Mouse (Mus musculus) kidney, postnatal 0 days (tissue): ENCODE data around the gene Cwc25. TPM values are rescaled to one million over a fixed set of nuclear protein-coding genes. Genes with fewer than 3 reads are reported as not detected.

Experiments used
- ATAC-seq: fragments of 200-750 bp; cut with Nextera tagmentation; replicated peaks from 2 replicates; pipeline ENCODE4 v1.8.0; 2017; ENCODE audit warnings: low read depth, moderate number of reproducible peaks, moderate TSS enrichment, moderate library complexity; ENCODE audit not compliant: low FRiP score
- DNase-seq: peaks from one replicate; pipeline ENCODE4 v3.0.0-alpha.2; 2016; ENCODE audit warnings: low spot score
- H3K27ac ChIP-seq: fragments of 300-500 bp; sonication (generic); 2 replicates; pipeline ENCODE4 v1.5.1; 2014; ENCODE audit warnings: mild to moderate bottlenecking
- H3K27me3 ChIP-seq: fragments of 300-500 bp; sonication (generic); 2 replicates; pipeline ENCODE4 v1.6.1; 2014; ENCODE audit warnings: low read length, mixed read lengths; ENCODE audit not compliant: insufficient read depth
- H3K36me3 ChIP-seq: fragments of 300-500 bp; sonication (generic); 2 replicates; pipeline ENCODE4 v1.6.1; 2014; ENCODE audit warnings: low read length, mixed read lengths; ENCODE audit not compliant: insufficient read depth
- H3K4me1 ChIP-seq: fragments of 300-500 bp; sonication (generic); replicated peaks from 2 replicates; pipeline ENCODE4 v1.6.1; 2014; ENCODE audit warnings: antibody characterized with exemption, low read length, mixed read lengths; ENCODE audit not compliant: insufficient read depth
- H3K4me2 ChIP-seq: fragments of 300-500 bp; sonication (generic); 2 replicates; pipeline ENCODE4 v1.6.1; 2014; ENCODE audit warnings: mild to moderate bottlenecking, low read length, moderate library complexity, mixed read lengths
- H3K4me3 ChIP-seq: fragments of 300-500 bp; sonication (generic); replicated peaks from 2 replicates; pipeline ENCODE4 v1.5.1; 2014; ENCODE audit warnings: low read depth, low read length
- H3K9ac ChIP-seq: fragments of 300-500 bp; sonication (generic); 2 replicates; pipeline ENCODE4 v1.6.1; 2014; ENCODE audit warnings: low read depth, low read length
- H3K9me3 ChIP-seq: fragments of 300-500 bp; sonication (generic); replicated peaks from 2 replicates; pipeline ENCODE4 v1.6.1; 2016; ENCODE audit warnings: low read length, inconsistent platforms, mixed read lengths
- CTCF ChIP-seq: IDR thresholded peaks from 2 replicates; pipeline ENCODE4 v1.5.1; 2016; ENCODE audit warnings: antibody characterized with exemption, low read depth, mild to moderate bottlenecking, moderate library complexity
- WGBS: fragments of 180-500 bp; shearing (Covaris S2); extraction: QIAGEN DNeasy Blood & Tissue Kit; methylation state at CpG from one replicate; pipeline ENCODE4 v1.1.7; 2014; 5-methylcytosine and 5-hydroxymethylcytosine counted together
- polyA plus RNA-seq: library from polyadenylated mRNA; unstranded; fragments of >200 nt; fragmentation: Nextera tagmentation; extraction: Ambion mirVana; gene quantifications from 2 replicates; pipeline ENCODE4 v1.2.1, GENCODE M21; 2015

Cwc25 gene
- polyA plus RNA-seq, 1 experiment from 2014 or later = 13.9 TPM

DNA sequence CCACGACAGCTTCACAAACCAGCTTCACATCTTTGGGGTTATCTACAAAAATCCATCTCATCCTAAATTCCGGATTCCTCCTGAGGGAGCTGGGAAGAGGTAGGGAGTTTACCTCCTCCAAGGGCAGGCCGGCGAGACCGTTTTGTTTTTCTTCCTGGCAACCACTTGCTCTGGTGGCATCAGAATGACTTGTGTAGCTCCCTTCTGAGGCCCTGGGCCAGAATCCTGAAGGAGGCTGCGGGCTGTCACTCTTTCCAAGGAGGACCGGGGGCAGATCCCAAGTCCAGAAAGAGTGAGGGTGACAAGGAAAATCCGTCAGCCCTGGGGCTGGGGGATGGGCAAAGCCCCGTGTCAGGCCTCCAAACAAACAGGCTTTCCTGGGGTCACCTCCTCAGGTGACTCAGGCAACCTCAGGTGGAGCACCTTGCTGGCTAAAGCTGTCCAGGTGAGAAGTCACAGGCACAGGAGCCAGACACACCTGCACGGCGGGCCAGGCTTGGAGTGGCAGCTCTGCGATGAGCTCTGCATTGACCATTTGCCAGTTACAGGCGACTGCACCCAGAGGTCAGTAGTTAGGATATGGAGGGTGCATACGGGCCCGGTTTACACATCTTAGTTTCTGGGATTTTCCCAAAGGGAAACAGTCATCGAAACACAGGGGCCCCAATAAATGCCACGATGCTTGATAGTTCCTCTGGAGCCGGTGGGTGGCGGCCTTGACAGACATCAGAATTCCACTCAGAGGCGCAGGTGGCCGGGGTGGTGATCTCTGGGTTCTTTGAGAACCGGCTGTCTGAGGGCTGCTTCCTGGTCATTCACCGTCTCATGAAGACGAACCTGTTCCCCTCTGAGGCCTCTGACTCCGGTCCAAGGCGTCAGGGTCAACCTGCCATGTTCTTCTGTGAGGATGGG lies 48.7 kb downstream of the Cwc25 start:
- H3K4me1 ChIP-seq = no peaks in the 10 kb centered on the region
- ATAC-seq (no peak), DNase-seq (no peak)
- H3K9me3 ChIP-seq = no peaks in the 10 kb centered on the region
- TF ChIP-seq CTCF = no peak
- H3K4me3 ChIP-seq = no peak overlapping the region
- H3K36me3 ChIP-seq = peaks cover 48% of the 10 kb centered on the region
- H3K27ac ChIP-seq = no peak overlapping the region
- no peak overlapping the region for H3K4me2 ChIP-seq
- no peaks in the 10 kb centered on the region for H3K27me3 ChIP-seq
- H3K9ac ChIP-seq = no peak overlapping the region
- 78% methylated on average over 26 of the region's 26 CpGs for WGBS

DNA sequence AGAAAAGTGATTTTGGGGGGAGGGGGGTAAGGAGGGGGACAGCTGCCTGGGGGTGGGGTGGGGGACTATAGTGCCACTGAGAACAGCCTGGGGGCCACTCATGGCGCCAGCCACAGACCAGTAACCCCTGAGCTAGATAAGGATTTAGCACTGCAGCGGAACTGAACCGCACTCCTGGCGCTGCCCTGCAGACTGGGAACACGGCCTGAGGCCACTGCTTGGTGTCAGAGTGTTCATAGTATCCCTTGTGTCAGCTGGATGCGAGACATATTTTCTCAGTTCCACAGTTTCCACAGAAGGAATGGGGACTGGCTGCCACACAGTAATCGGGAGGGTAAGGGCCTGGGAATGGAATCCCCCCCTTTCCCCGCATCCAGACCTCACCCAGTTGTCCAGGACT lies 50.3 kb downstream of the Cwc25 start:
- Histone ChIP-seq H3K4me1 (no peaks in the 10 kb centered on the region), H3K36me3 (peaks cover 34% of the 10 kb centered on the region), H3K27me3 (no peaks in the 10 kb centered on the region), H3K9ac (no peak overlapping the region), H3K4me2 (no peak overlapping the region), H3K9me3 (no peaks in the 10 kb centered on the region), H3K4me3 (no peak overlapping the region), H3K27ac (no peak overlapping the region)
- ATAC-seq (no peak), DNase-seq (no peak)
- WGBS = 87% methylated on average over 8 of the region's 8 CpGs
- TF ChIP-seq CTCF = no peak

DNA sequence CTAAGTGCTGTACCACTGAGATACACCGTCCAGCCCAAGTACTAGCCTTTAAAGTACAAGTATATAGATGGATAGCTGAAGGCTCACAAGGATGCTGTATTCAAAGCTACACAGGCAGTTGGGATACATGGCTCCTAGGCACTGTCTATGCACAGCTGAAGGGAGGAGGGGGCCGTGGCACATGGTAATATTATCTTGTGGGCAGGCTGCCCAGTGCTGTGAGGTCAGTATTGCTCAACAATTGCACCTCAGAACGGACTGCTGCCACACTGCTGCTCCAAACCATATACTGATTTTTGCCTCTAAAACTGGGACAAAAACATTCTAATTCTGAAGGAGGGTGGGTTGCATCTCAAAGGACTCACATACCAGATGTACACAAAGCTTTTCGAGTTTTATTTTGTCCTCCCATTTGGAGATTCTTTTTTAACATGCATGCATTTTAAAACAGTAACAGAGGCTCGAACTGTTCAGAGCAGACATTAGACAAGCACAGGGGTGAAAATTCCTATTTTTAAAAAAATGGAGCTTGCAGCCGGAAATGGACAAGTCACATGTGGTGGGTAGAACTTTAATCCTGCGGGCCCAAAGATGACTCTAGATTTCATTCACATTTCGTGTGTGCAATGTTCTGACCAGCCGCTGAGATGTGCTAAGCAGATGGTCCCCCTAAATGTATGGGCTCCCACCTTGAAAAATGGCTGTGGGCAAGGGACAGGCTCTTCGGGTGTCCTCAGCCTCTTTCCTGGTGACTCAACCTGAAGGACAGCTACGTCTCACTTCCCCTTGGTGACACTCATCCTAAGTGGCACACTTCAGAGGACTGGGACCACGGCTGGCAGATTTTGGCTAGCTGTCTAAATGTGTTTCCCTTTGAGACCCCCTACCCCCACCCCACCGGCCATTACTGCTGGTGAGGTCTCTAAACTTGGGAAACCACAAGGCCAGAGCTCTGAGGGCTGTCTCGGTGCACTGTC lies 51.3 kb downstream of the Cwc25 start:
- H3K27me3 ChIP-seq = no peaks in the 10 kb centered on the region
- no peak overlapping the region for H3K9ac ChIP-seq
- H3K9me3 ChIP-seq = no peaks in the 10 kb centered on the region
- 90% methylated on average over 14 of the region's 14 CpGs for WGBS
- H3K4me2 ChIP-seq = no peak overlapping the region
- peaks cover 33% of the 10 kb centered on the region; the same call in 1 of the 2 replicates for H3K36me3 ChIP-seq
- ATAC-seq = no peak
- DNase-seq = no peak
- H3K4me3 ChIP-seq = no peak overlapping the region
- H3K27ac ChIP-seq = no peak overlapping the region
- TF ChIP-seq CTCF = no peak
- no peaks in the 10 kb centered on the region for H3K4me1 ChIP-seq

DNA sequence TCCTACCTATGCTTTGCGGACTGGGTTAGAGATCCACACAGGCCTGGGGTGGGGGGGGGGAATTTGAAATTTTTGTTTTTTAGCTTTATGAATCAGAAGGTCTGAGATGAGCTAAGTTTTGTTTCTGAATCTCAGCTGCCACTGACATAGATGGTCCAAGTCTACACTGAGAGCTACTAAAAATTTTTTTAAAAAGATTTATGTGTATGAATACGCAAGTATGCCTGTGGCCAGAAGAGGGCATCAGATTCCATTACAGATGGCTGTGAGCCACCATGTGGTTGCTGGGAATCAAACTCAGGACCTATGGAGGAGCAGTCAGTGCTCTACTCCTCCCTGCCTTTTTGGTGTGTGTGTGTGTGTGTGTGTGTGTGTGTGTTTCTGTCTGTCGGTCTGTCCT lies 52.0 kb downstream of the Cwc25 start:
- H3K4me2 ChIP-seq = no peak overlapping the region
- peak; percentile 40 for TF ChIP-seq CTCF
- ATAC-seq = no peak
- no peak for DNase-seq
- 98% methylated on average over 3 of the region's 3 CpGs for WGBS
- H3K36me3 ChIP-seq = peaks cover 26% of the 10 kb centered on the region; the same call in 1 of the 2 replicates
- no peaks in the 10 kb centered on the region for H3K27me3 ChIP-seq
- no peak overlapping the region for H3K4me3 ChIP-seq
- no peaks in the 10 kb centered on the region for H3K4me1 ChIP-seq
- H3K27ac ChIP-seq = no peak overlapping the region
- no peaks in the 10 kb centered on the region for H3K9me3 ChIP-seq
- no peak overlapping the region for H3K9ac ChIP-seq

DNA sequence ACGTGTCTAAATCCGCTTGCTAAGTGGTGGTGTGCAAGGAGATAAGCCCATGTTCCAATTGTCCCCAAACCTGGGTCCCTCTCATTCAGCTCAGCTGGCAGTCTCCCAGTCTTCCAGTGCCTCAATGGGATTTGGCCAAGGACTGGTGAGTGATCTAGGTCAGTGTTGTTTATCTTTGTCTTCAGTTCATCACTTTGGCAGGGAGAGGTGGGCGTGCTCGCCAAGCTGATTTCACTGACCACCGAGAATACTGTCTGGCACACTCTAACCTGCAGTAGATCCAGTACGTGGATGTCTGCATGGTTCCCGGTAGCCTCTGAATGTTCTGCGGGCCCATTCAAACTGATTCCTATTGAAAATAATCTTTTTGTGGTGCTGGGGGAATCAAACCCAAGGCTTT lies 52.5 kb downstream of the Cwc25 start:
- Histone ChIP-seq H3K27me3 (no peaks in the 10 kb centered on the region), H3K36me3 (peaks cover 23% of the 10 kb centered on the region; the same call in 1 of the 2 replicates), H3K27ac (no peak overlapping the region), H3K4me3 (no peak overlapping the region), H3K4me1 (no peaks in the 10 kb centered on the region), H3K9me3 (no peaks in the 10 kb centered on the region), H3K4me2 (no peak overlapping the region), H3K9ac (no peak overlapping the region)
- no peak for DNase-seq
- no peak for TF ChIP-seq CTCF
- WGBS = 88% methylated on average over 8 of the region's 8 CpGs
- no peak for ATAC-seq

DNA sequence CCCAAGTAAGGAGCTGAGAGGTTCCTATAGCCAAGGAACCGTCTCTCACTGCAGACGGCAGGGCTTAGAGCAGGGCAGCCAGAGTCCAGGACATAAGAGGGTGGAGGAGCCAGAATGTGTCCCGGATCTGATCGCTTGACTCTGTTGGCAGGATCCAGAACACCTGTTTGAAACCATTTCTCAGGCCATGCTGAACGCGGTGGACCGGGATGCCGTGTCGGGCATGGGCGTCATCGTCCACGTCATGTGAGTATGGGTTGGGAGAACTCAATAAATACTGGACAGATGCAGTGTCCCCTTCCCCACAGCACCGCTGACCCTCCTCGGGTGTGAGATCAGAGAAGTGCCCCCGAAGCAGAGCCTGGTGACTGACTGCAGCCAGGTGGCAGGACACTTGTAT lies 54.1 kb downstream of the Cwc25 start:
- ATAC-seq = no peak
- Histone ChIP-seq H3K36me3 (peaks cover 19% of the 10 kb centered on the region; the same call in 1 of the 2 replicates), H3K27ac (no peak overlapping the region), H3K4me1 (no peaks in the 10 kb centered on the region), H3K4me3 (no peak overlapping the region), H3K4me2 (no peak overlapping the region), H3K9me3 (no peaks in the 10 kb centered on the region), H3K9ac (no peak overlapping the region), H3K27me3 (no peaks in the 10 kb centered on the region)
- no peak for TF ChIP-seq CTCF
- 91% methylated on average over 15 of the region's 15 CpGs for WGBS
- no peak for DNase-seq
